Mouse (Mus musculus): ENCODE results near the gene Ttc9c. TPM values are rescaled to one million over a fixed set of nuclear protein-coding genes. Genes with fewer than 3 reads are reported as not detected.

Gene Ttc9c
- total RNA-seq (2014; fragmentation: Nextera tagmentation) (61.6 and 73.9 TPM in 2 replicates), total RNA-seq (2017) (74.7 and 76.1 TPM in 2 replicates), polyA plus RNA-seq (2012) (4.7 and 6.9 TPM in 2 replicates)

- peaks cover 48% of the 10 kb centered on the region for H3K4me1 ChIP-seq (ENCODE audit: insufficient read depth, low read depth, low read length)
- peak within 1 kb of the TSS; percentile 84 for H3K4me3 ChIP-seq (ENCODE audit: low read depth, low read length)
- peaks cover 54% of the 10 kb centered on the region for H3K36me3 ChIP-seq (replicated peaks)
- TF ChIP-seq POLR2AphosphoS5 (IDR thresholded peaks at IDR 0.05; ENCODE audit: insufficient replicate concordance, low read depth, low read length), result no peak
- TF ChIP-seq GATA2 (IDR thresholded peaks at IDR 0.05; ENCODE audit: borderline replicate concordance, low read depth, low read length), result no peak
- no peak for TF ChIP-seq GATA1 (IDR thresholded peaks at IDR 0.05; ENCODE audit: borderline replicate concordance, low read length)
- no peak for TF ChIP-seq TAL1 (conservative IDR thresholded peaks at IDR 0.05; ENCODE audit: low read depth, low read length)
- no peak for TF ChIP-seq CTCF (IDR thresholded peaks at IDR 0.05; ENCODE audit: low read depth, low read length)
- no peaks in the 10 kb centered on the region for H3K9me3 ChIP-seq (replicated peaks)
- peak; percentile 88 for DNase-seq (ENCODE audit: low spot score)
- peak; percentile 78 for ATAC-seq (ENCODE audit: extremely low read depth, insufficient number of reproducible peaks, low FRiP score, poor library complexity, severe bottlenecking)
- no peaks in the 10 kb centered on the region for H3K27me3 ChIP-seq (ENCODE audit: insufficient read depth, low read length)
Observed at GRCm38 (mm10) chr19:8818801-8819595, at the start of gene Ttc9c. Gene Ttc9c, minus strand, starts transcription at chr19:8819333.

GRCm38 (mm10) chr19:8864265-8864664 is 45.1 kb upstream of the Ttc9c start:
- Histone ChIP-seq H3K27me3 (ENCODE audit: insufficient read depth, low read length) (no peaks in the 10 kb centered on the region), H3K4me1 (ENCODE audit: insufficient read depth, low read depth, low read length) (peaks cover 4% of the 10 kb centered on the region; the same call in 1 of the 2 replicates), H3K36me3 (replicated peaks) (no peaks in the 10 kb centered on the region), H3K9me3 (replicated peaks) (no peaks in the 10 kb centered on the region), H3K4me3 (ENCODE audit: low read depth, low read length) (no peak overlapping the region)
- ATAC-seq (ENCODE audit: extremely low read depth, insufficient number of reproducible peaks, low FRiP score, poor library complexity, severe bottlenecking) (no peak), DNase-seq (ENCODE audit: low spot score) (no peak)
- TF ChIP-seq TAL1 (conservative IDR thresholded peaks at IDR 0.05; ENCODE audit: low read depth, low read length) (no peak), GATA1 (IDR thresholded peaks at IDR 0.05; ENCODE audit: borderline replicate concordance, low read length) (no peak), GATA2 (IDR thresholded peaks at IDR 0.05; ENCODE audit: borderline replicate concordance, low read depth, low read length) (no peak), CTCF (IDR thresholded peaks at IDR 0.05; ENCODE audit: low read depth, low read length) (no peak), POLR2AphosphoS5 (IDR thresholded peaks at IDR 0.05; ENCODE audit: insufficient replicate concordance, low read depth, low read length) (no peak)

- DNase-seq (ENCODE audit: low spot score) (no peak), ATAC-seq (ENCODE audit: extremely low read depth, insufficient number of reproducible peaks, low FRiP score, poor library complexity, severe bottlenecking) (no peak)
- H3K4me1 ChIP-seq (ENCODE audit: insufficient read depth, low read depth, low read length), result no peaks in the 10 kb centered on the region
- H3K9me3 ChIP-seq (replicated peaks), result no peaks in the 10 kb centered on the region
- H3K4me3 ChIP-seq (ENCODE audit: low read depth, low read length), result no peak overlapping the region
- no peaks in the 10 kb centered on the region for H3K36me3 ChIP-seq (replicated peaks)
- TF ChIP-seq TAL1 (conservative IDR thresholded peaks at IDR 0.05; ENCODE audit: low read depth, low read length) (no peak), GATA1 (IDR thresholded peaks at IDR 0.05; ENCODE audit: borderline replicate concordance, low read length) (no peak), GATA2 (IDR thresholded peaks at IDR 0.05; ENCODE audit: borderline replicate concordance, low read depth, low read length) (no peak), POLR2AphosphoS5 (IDR thresholded peaks at IDR 0.05; ENCODE audit: insufficient replicate concordance, low read depth, low read length) (no peak), CTCF (IDR thresholded peaks at IDR 0.05; ENCODE audit: low read depth, low read length) (no peak; the same call in 1 of the 2 replicates)
- H3K27me3 ChIP-seq (ENCODE audit: insufficient read depth, low read length), result peaks cover 3% of the 10 kb centered on the region
Observed at GRCm38 (mm10) chr19:8859018-8859417, 39.9 kb upstream of the Ttc9c start.

- Histone ChIP-seq H3K4me1 (ENCODE audit: insufficient read depth, low read depth, low read length) (no peaks in the 10 kb centered on the region), H3K27me3 (ENCODE audit: insufficient read depth, low read length) (peaks cover 3% of the 10 kb centered on the region), H3K4me3 (ENCODE audit: low read depth, low read length) (no peak overlapping the region), H3K9me3 (replicated peaks) (no peaks in the 10 kb centered on the region), H3K36me3 (replicated peaks) (no peaks in the 10 kb centered on the region)
- ATAC-seq (ENCODE audit: extremely low read depth, insufficient number of reproducible peaks, low FRiP score, poor library complexity, severe bottlenecking) (no peak), DNase-seq (ENCODE audit: low spot score) (no peak)
- TF ChIP-seq GATA1 (IDR thresholded peaks at IDR 0.05; ENCODE audit: borderline replicate concordance, low read length), result no peak
- TF ChIP-seq CTCF (IDR thresholded peaks at IDR 0.05; ENCODE audit: low read depth, low read length), result peak; percentile 28; the same call in 1 of the 2 replicates
- no peak for TF ChIP-seq POLR2AphosphoS5 (IDR thresholded peaks at IDR 0.05; ENCODE audit: insufficient replicate concordance, low read depth, low read length)
Observed at GRCm38 (mm10) chr19:8857689-8858088, 38.6 kb upstream of the Ttc9c start.

GRCm38 (mm10) chr19:8853117-8853516 is 34.0 kb upstream of the Ttc9c start:
- TF ChIP-seq TAL1 (conservative IDR thresholded peaks at IDR 0.05; ENCODE audit: low read depth, low read length), result no peak
- TF ChIP-seq GATA1 (IDR thresholded peaks at IDR 0.05; ENCODE audit: borderline replicate concordance, low read length), result no peak
- no peak for TF ChIP-seq GATA2 (IDR thresholded peaks at IDR 0.05; ENCODE audit: borderline replicate concordance, low read depth, low read length)
- TF ChIP-seq CTCF (IDR thresholded peaks at IDR 0.05; ENCODE audit: low read depth, low read length), result no peak
- TF ChIP-seq POLR2AphosphoS5 (IDR thresholded peaks at IDR 0.05; ENCODE audit: insufficient replicate concordance, low read depth, low read length), result no peak
- Histone ChIP-seq H3K36me3 (replicated peaks) (peaks cover 13% of the 10 kb centered on the region), H3K4me1 (ENCODE audit: insufficient read depth, low read depth, low read length) (0 out of 2 replicates have a peak, but pooled peaks cover 3% of the 10 kb centered on the region), H3K27me3 (ENCODE audit: insufficient read depth, low read length) (peaks cover 12% of the 10 kb centered on the region), H3K4me3 (ENCODE audit: low read depth, low read length) (no peak overlapping the region), H3K9me3 (replicated peaks) (no peaks in the 10 kb centered on the region)
- ATAC-seq (ENCODE audit: extremely low read depth, insufficient number of reproducible peaks, low FRiP score, poor library complexity, severe bottlenecking), result no peak
- DNase-seq (ENCODE audit: low spot score), result no peak

DNA sequence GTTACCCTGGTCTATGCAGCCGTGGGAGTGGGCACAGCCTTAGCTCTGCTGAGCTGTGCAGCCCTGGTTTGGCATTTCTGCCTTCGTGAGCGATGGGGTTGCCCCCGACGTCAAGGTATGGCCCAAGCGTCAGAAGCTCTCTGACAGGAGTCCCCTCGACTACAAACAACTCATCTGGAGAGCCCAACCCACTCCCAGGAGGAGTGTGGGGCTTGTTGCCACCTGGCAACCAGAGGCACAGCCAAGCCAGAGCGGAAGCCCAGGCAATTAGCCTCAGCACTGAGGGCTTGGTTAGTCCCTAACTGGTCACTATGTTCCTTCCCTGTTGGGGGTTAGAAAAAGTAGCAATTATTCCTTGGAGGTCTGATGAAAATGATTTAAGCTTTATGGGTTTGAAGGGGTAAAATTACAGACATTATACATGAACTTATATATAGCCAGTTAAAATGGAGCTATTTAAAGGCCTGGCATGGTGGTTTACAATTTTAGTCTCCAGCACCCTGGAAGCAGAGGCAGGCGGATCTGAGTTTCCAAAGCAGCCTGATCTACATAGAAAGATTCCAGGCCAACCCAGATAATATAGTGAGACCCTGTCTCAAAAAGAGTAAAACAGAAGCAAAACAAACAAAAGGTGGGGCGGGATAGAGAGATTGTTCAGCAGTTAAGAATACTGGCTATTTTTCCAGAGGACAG is 33.2 kb upstream of the Ttc9c start:
- ATAC-seq (ENCODE audit: extremely low read depth, insufficient number of reproducible peaks, low FRiP score, poor library complexity, severe bottlenecking) (no peak), DNase-seq (ENCODE audit: low spot score) (no peak)
- H3K4me3 ChIP-seq (ENCODE audit: low read depth, low read length), result no peak overlapping the region
- no peaks in the 10 kb centered on the region for H3K9me3 ChIP-seq (replicated peaks)
- H3K36me3 ChIP-seq (replicated peaks), result peaks cover 20% of the 10 kb centered on the region
- H3K27me3 ChIP-seq (ENCODE audit: insufficient read depth, low read length), result peaks cover 12% of the 10 kb centered on the region
- TF ChIP-seq GATA1 (IDR thresholded peaks at IDR 0.05; ENCODE audit: borderline replicate concordance, low read length) (no peak), GATA2 (IDR thresholded peaks at IDR 0.05; ENCODE audit: borderline replicate concordance, low read depth, low read length) (no peak), POLR2AphosphoS5 (IDR thresholded peaks at IDR 0.05; ENCODE audit: insufficient replicate concordance, low read depth, low read length) (no peak), CTCF (IDR thresholded peaks at IDR 0.05; ENCODE audit: low read depth, low read length) (no peak), TAL1 (conservative IDR thresholded peaks at IDR 0.05; ENCODE audit: low read depth, low read length) (no peak)
- 0 out of 2 replicates have a peak, but pooled peaks cover 3% of the 10 kb centered on the region for H3K4me1 ChIP-seq (ENCODE audit: insufficient read depth, low read depth, low read length)
